Mouse (Mus musculus) liver, embryonic 14.5 days (tissue): ENCODE results near the gene Mxd3. TPM values are rescaled to one million over a fixed set of nuclear protein-coding genes. Genes with fewer than 3 reads are reported as not detected.

Experiments
- ATAC-seq: fragments of 200-750 bp; cut with Nextera tagmentation; 2 replicates; pipeline ENCODE4 v1.8.0; 2017; ENCODE audit warnings: moderate number of reproducible peaks, mild to moderate bottlenecking, moderate library complexity; ENCODE audit not compliant: insufficient read depth
- DNase-seq, 3 experiments: peaks; one replicate each; pipeline ENCODE4 v3.0.0-alpha.2; 2012 to 2013; ENCODE audit warnings: low read depth in 3 of 3, low spot score in 3 of 3
- H3K27ac ChIP-seq: fragments of 300-500 bp; sonication (generic); 2 replicates; pipeline ENCODE4 v1.5.1; 2014; ENCODE audit warnings: moderate library complexity, mild to moderate bottlenecking, control low read depth, inconsistent platforms
- H3K27me3 ChIP-seq: fragments of 300-500 bp; sonication (generic); 2 replicates; pipeline ENCODE4 v1.6.1; 2014; ENCODE audit warnings: mild to moderate bottlenecking, low read length, moderate library complexity; ENCODE audit not compliant: control insufficient read depth, insufficient read depth
- H3K36me3 ChIP-seq: fragments of 300-500 bp; sonication (generic); replicated peaks from 2 replicates; pipeline ENCODE4 v1.6.1; 2014; ENCODE audit warnings: low read depth; ENCODE audit not compliant: control insufficient read depth, insufficient read depth
- H3K4me1 ChIP-seq, 2 experiments: fragments of 200-500 bp in 1 of 2; fragments of 300-500 bp in 1 of 2; sonication (generic) in 1 of 2; replicated peaks; 2 replicates each; pipeline ENCODE4 v1.6.1; 2012 to 2014; ENCODE audit warnings: antibody characterized with exemption in 1 of 2, inconsistent platforms in 1 of 2, low read length in 1 of 2; ENCODE audit not compliant: control insufficient read depth in 2 of 2, insufficient read depth in 2 of 2
- H3K4me2 ChIP-seq: fragments of 300-500 bp; sonication (generic); 2 replicates; pipeline ENCODE4 v1.6.1; 2014; ENCODE audit warnings: low read depth, mild to moderate bottlenecking, control low read depth, moderate library complexity
- H3K4me3 ChIP-seq, 2 experiments: fragments of 200-500 bp in 1 of 2; fragments of 300-500 bp in 1 of 2; sonication (generic) in 1 of 2; 2 replicates each; pipeline ENCODE4 v1.5.1; 2012 to 2014; ENCODE audit warnings: low read depth in 2 of 2, low read length in 2 of 2, mild to moderate bottlenecking in 2 of 2, control low read depth in 1 of 2, inconsistent platforms in 1 of 2, moderate library complexity in 1 of 2; ENCODE audit not compliant: insufficient read depth in 1 of 2
- H3K9ac ChIP-seq: fragments of 300-500 bp; sonication (generic); replicated peaks from 2 replicates; pipeline ENCODE4 v1.6.1; 2014; ENCODE audit warnings: mild to moderate bottlenecking, control low read depth, moderate library complexity
- H3K9me3 ChIP-seq: fragments of 300-500 bp; sonication (generic); 2 replicates; pipeline ENCODE4 v1.6.1; 2016; ENCODE audit warnings: low read length, mixed read lengths; ENCODE audit not compliant: control insufficient read depth
- CTCF ChIP-seq: IDR thresholded peaks from 2 replicates; pipeline ENCODE4 v1.5.1; 2016; ENCODE audit warnings: antibody characterized with exemption, low read depth, control low read depth
- EP300 ChIP-seq: IDR thresholded peaks from 2 replicates; pipeline ENCODE4 v1.6.1; 2016; ENCODE audit warnings: antibody characterized with exemption, low read depth
- WGBS: fragments of 180-500 bp; shearing (Covaris S2); extraction: QIAGEN DNeasy Blood & Tissue Kit; methylation state at CpG from one replicate; pipeline ENCODE4 v1.1.7; 2014; ENCODE audit not compliant: insufficient replicate concordance; 5-methylcytosine and 5-hydroxymethylcytosine counted together
- polyA plus RNA-seq, 2 experiments: library from polyadenylated mRNA; depleted of rRNA in 1 of 2; stranded (reverse) in 1 of 2; unstranded in 1 of 2; fragments of >200 nt; fragmentation: Nextera tagmentation in 1 of 2; extraction: Ambion mirVana in 1 of 2; gene quantifications; 2 replicates each; pipeline versions ENCODE4 v1.2.1 to v1.2.3; 2012 to 2014

Mxd3 gene
- polyA plus RNA-seq, 2 experiments = 26.3 to 32.6 TPM

GRCm38 (mm10) chr13:55332331-55332730, 2.7 kb upstream of the Mxd3 start:
- Histone ChIP-seq H3K27me3 (no peaks in the 10 kb centered on the region), H3K9ac (no peak overlapping the region), H3K36me3 (peaks cover 6% of the 10 kb centered on the region), H3K4me3 (no peak overlapping the region), H3K9me3 (no peaks in the 10 kb centered on the region), H3K4me1 (peaks cover 9 to 17% of the 10 kb centered on the region in 2 experiments), H3K4me2 (no peak overlapping the region), H3K27ac (no peak overlapping the region)
- ATAC-seq = no peak
- WGBS = 67% methylated on average over 3 of the region's 3 CpGs
- no peak for TF ChIP-seq EP300
- no peak for TF ChIP-seq CTCF
- no peak for DNase-seq

DNA sequence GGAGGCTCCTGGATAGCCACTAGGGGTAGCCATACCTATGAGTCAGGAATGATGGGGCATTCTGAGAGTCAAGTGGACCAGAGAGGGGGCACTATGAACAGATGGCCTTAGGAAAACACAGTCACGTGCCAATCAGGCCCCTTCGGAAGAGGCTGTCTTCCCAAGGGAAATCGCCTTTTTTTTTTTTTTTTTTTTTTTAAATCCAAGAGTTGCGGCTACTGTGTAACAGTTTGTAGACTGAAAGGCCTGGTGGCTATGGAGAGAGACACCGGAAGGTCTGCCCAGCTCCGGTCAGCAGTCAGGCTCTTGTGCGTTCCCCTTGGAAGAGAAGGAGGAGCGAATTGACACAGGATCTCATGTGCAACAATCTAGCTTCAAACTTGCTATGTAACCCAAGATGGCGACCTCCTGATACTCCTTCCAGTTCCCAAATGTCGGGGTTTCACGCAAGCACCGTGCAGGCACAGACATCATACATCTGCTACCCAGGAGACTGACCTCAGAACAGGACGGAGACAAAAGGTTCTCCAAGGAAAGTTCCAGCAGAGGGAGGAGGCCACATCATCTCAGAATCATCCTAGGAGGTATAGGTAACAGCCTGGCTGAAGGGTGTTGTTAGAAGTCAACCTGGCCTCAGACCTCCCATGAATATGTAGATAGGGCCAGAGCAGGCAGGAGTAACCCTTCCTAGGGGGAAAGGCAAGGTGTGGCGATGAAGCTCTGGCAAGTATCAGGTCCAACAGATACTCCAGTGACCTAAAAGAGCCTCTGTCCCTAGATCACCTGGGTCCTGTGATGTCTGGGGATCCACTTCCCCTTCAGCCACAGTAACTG, 1.2 kb upstream of the Mxd3 start:
- peak overlapping the region; percentile 91 for H3K27ac ChIP-seq
- ATAC-seq (no peak), DNase-seq (no peak)
- H3K27me3 ChIP-seq = no peaks in the 10 kb centered on the region
- no peaks in the 10 kb centered on the region for H3K9me3 ChIP-seq
- H3K9ac ChIP-seq = peak overlapping the region; percentile 85
- H3K4me3 ChIP-seq = peak overlapping the region; percentile 68 to 97
- TF ChIP-seq EP300 (no peak), CTCF (peak; percentile 73; the same call in 1 of the 2 replicates)
- WGBS = 55% methylated on average over 14 of the region's 14 CpGs
- peak overlapping the region; percentile 98 for H3K4me2 ChIP-seq
- peaks cover 19% of the 10 kb centered on the region for H3K36me3 ChIP-seq
- H3K4me1 ChIP-seq = peaks cover 9 to 20% of the 10 kb centered on the region in 2 experiments

- Histone ChIP-seq H3K27me3 (no peaks in the 10 kb centered on the region), H3K4me3 (peak overlapping the region; percentile 78 to 97), H3K36me3 (peaks cover 33% of the 10 kb centered on the region), H3K4me2 (peak overlapping the region; percentile 98), H3K9me3 (no peaks in the 10 kb centered on the region), H3K4me1 (peaks cover 9 to 20% of the 10 kb centered on the region in 2 experiments), H3K9ac (peak overlapping the region; percentile 91), H3K27ac (peak overlapping the region; percentile 76)
- DNase-seq (no peak), ATAC-seq (peak; percentile 35)
- 2% methylated on average over 29 of the region's 29 CpGs for WGBS
- TF ChIP-seq CTCF (no peak), EP300 (no peak)
Measured at GRCm38 (mm10) chr13:55329109-55329682, 427 bp downstream of the Mxd3 start.

DNA sequence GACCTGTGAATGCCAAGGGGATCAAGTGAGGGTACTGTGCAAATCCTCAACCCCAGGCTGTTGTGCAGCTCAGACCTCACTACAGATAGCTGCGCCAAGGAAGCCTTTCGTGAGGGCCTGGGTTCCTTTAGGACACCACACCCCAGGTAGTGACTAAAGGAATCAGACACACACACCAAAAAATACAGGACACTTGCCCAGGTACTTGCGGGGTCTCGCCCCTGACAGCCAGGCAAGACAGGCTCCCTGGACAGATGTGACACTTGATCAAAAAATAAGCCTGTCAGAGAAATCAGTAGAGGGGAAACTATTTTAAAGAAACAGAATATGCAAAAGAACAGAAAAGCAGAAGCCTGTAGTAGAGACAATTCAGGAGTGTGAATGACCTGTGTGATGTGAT, 982 bp downstream of the Mxd3 start:
- peaks cover 9 to 22% of the 10 kb centered on the region in 2 experiments for H3K4me1 ChIP-seq
- no peak for ATAC-seq

DNA sequence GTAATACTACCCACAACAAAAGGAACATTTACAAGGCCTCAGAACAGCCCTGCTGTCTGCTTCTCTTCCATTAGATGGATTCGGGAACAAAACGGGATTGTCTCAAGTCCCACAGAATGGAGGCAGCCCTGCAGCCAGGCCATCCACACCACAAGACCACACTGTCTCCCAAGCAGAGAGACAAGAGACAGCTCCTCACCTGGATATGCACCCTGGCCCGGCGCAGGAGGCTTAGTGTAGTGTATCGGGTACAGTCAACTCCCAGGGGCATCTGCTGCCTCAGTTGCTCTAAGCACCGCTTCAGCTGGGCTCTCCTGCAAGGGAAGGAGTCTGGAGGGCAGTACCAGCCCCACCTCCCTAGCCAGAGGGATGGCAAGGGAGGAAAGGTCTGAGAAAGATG, 1.5 kb downstream of the Mxd3 start:
- DNase-seq (no peak), ATAC-seq (no peak)
- Histone ChIP-seq H3K9me3 (no peaks in the 10 kb centered on the region), H3K9ac (peak overlapping the region; percentile 91), H3K36me3 (peaks cover 43% of the 10 kb centered on the region), H3K27ac (peak overlapping the region; percentile 2; the same call in 1 of the 2 replicates), H3K27me3 (no peaks in the 10 kb centered on the region), H3K4me3 (peak overlapping the region; percentile 78 to 97), H3K4me2 (peak overlapping the region; percentile 98), H3K4me1 (peaks cover 9 to 26% of the 10 kb centered on the region in 2 experiments)
- WGBS = 71% methylated on average over 6 of the region's 6 CpGs
- TF ChIP-seq EP300 = no peak
- no peak for TF ChIP-seq CTCF

More for the DNA sequence above, 982 bp downstream of the Mxd3 start:
- peak overlapping the region; percentile 78 to 97 for H3K4me3 ChIP-seq
- no peaks in the 10 kb centered on the region for H3K27me3 ChIP-seq
- peak overlapping the region; percentile 98 for H3K4me2 ChIP-seq
- WGBS = 71% methylated on average over 4 of the region's 4 CpGs
- no peaks in the 10 kb centered on the region for H3K9me3 ChIP-seq
- TF ChIP-seq EP300 (no peak), CTCF (no peak)
- no peak for DNase-seq
- peak overlapping the region; percentile 91 for H3K9ac ChIP-seq
- peaks cover 38% of the 10 kb centered on the region for H3K36me3 ChIP-seq
- H3K27ac ChIP-seq = peak overlapping the region; percentile 43
